Mouse (Mus musculus) spleen, adult 2 months (tissue): ENCODE measurements around the gene Anks1. TPM values are rescaled to one million over a fixed set of nuclear protein-coding genes. Genes with fewer than 3 reads are reported as not detected.

Experiments
- DNase-seq, 2 experiments: peaks; one replicate each; pipeline versions ENCODE4 v3.0.0 to v3.0.0-alpha.2; 2012 to 2021; ENCODE audit warnings: low spot score in 2 of 2, low read depth in 1 of 2
- H3K27ac ChIP-seq: fragments of 200-500 bp; 2 replicates; pipeline ENCODE4 v1.5.1; 2012; ENCODE audit warnings: low read length, inconsistent platforms; ENCODE audit not compliant: insufficient read depth
- H3K27me3 ChIP-seq: fragments of 200-500 bp; 2 replicates; pipeline ENCODE4 v1.6.1; 2012; ENCODE audit warnings: mild to moderate bottlenecking, moderate library complexity, low read length, inconsistent platforms; ENCODE audit not compliant: control insufficient read depth, insufficient read depth
- H3K36me3 ChIP-seq: fragments of 200-500 bp; 2 replicates; pipeline ENCODE4 v1.6.1; 2012; ENCODE audit warnings: mild to moderate bottlenecking, low read length, inconsistent platforms; ENCODE audit not compliant: control insufficient read depth, insufficient read depth
- H3K4me1 ChIP-seq: fragments of 200-500 bp; 2 replicates; pipeline ENCODE4 v1.6.1; 2011; ENCODE audit warnings: inconsistent platforms; ENCODE audit not compliant: control insufficient read depth, insufficient read depth, insufficient read length
- H3K4me3 ChIP-seq: fragments of 200-500 bp; 2 replicates; pipeline ENCODE4 v1.5.1; 2011; ENCODE audit warnings: mild to moderate bottlenecking, inconsistent platforms; ENCODE audit not compliant: insufficient read depth, insufficient read length; ENCODE audit errors: extremely low read depth
- CTCF ChIP-seq: fragments of 200-500 bp; IDR thresholded peaks from 2 replicates; pipeline ENCODE4 v1.5.1; 2011; ENCODE audit warnings: mild to moderate bottlenecking, inconsistent platforms; ENCODE audit not compliant: insufficient read depth, insufficient read length, insufficient replicate concordance; ENCODE audit errors: extremely low read depth
- POLR2A ChIP-seq: fragments of 200-500 bp; IDR thresholded peaks from 2 replicates; pipeline ENCODE4 v1.6.1; 2011; ENCODE audit warnings: low read depth, low read length, inconsistent platforms
- WGBS: fragments of 180-500 bp; shearing (Covaris S2); methylation state at CpG from one replicate; pipeline ENCODE4 v1.1.7; 2018; 5-methylcytosine and 5-hydroxymethylcytosine counted together
- polyA plus RNA-seq: library from polyadenylated mRNA; depleted of rRNA; stranded (reverse); fragments of >200 nt; gene quantifications from 2 replicates; pipeline ENCODE4 v1.2.3, GENCODE M21; 2012; rRNA removed

Anks1 gene
- polyA plus RNA-seq: 25.9 and 27.1 TPM in 2 replicates

DNA sequence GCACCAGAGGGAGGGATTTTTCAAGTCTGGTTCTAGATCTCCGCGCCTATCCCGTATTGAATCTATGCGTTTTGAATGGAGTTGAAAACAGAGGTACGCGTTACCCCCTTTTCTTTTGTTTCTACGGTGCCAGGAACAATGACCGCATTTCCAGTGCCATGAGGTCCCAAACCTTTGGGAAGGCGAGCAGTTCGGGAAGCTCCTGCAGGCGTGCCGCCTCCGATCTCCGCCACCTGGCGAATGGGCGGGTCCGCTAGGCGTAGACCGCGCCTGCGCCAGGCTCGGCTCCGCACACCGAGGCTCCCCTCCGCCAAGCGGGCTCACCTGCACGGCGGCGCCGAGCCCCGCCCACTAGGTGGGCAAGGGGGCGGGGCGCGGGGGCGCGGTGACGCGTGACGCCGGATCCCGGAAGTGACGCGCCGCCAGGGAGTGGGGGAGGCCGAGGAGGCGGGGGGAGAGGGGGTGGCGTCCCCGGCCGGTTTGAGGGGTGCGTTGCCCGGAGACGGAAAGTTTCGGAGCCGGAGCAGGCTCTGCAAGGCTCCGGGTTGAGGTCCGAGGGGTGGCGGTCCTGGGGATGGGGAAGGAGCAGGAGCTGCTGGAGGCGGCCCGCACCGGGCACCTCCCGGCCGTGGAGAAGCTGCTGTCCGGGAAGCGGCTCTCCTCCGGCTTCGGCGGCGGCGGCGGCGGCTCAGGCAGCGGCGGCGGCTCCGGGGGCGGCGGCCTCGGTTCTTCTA is at the start of gene Anks1:
TSS of gene Anks1 (plus strand) at position 419 of the 734 bp plus-strand sequence.
- Histone ChIP-seq H3K27ac (peak within 1 kb of the TSS; percentile 85), H3K36me3 (no peaks in the 10 kb centered on the region), H3K4me3 (peak within 1 kb of the TSS; percentile 89), H3K4me1 (peaks cover 5% of the 10 kb centered on the region), H3K27me3 (no peaks in the 10 kb centered on the region)
- TF ChIP-seq POLR2A (no peak; the same call in 1 of the 2 replicates), CTCF (no peak)
- WGBS: under 1% methylated on average over 76 of the region's 78 CpGs
- DNase-seq: peak; percentile 67 to 77

DNA sequence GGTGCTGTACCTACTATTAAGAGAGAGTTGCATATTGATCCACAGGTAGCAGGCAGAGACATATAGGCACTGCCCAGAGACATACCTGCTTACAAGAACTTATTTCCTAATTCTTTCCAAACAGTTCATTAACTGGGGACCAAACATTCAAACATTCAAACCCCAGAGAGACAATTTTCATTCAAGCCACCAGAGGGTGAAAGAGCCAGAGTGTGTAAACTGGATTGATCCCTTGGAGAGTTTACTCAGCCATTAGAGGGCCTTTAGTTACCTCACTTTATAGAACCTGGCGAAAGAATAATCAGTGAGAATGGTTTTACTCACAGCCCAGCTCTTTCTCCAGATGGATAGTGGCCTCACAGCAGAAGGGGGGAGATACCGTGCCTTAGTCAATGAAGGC is 43.6 kb upstream of the Anks1 start:
- WGBS: 90% methylated on average over 2 of the region's 2 CpGs
- DNase-seq: no peak
- no peaks in the 10 kb centered on the region for H3K4me1 ChIP-seq
- H3K4me3 ChIP-seq: no peak overlapping the region
- TF ChIP-seq CTCF (no peak), POLR2A (no peak)
- no peaks in the 10 kb centered on the region for H3K27me3 ChIP-seq
- H3K36me3 ChIP-seq: no peaks in the 10 kb centered on the region
- no peak overlapping the region for H3K27ac ChIP-seq

DNA sequence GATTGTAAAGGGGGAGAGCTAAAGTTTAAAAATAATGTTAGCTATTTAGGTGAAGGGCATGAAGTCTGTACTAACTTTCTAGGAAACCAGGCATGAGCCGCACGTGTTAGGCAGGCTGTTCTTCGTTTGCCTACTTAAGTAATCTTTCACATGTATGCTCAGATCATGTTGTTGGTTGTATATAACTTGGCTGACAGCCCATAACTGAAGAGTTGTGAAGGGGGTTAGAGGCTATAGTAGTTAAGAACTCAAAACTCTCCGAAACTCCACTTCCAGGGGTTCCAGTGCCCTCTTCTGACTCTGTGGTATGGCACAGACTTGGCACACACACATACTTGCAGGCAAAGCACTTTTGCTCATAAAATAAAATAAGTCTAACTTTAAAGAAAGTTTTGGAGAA is 42.4 kb upstream of the Anks1 start:
- Histone ChIP-seq H3K27me3 (no peaks in the 10 kb centered on the region), H3K36me3 (no peaks in the 10 kb centered on the region), H3K27ac (no peak overlapping the region), H3K4me3 (no peak overlapping the region), H3K4me1 (no peaks in the 10 kb centered on the region)
- whole genome bisulfite sequencing: 86% methylated on average over 4 of the region's 4 CpGs
- no peak for TF ChIP-seq POLR2A
- TF ChIP-seq CTCF: no peak
- no peak for DNase-seq

DNA sequence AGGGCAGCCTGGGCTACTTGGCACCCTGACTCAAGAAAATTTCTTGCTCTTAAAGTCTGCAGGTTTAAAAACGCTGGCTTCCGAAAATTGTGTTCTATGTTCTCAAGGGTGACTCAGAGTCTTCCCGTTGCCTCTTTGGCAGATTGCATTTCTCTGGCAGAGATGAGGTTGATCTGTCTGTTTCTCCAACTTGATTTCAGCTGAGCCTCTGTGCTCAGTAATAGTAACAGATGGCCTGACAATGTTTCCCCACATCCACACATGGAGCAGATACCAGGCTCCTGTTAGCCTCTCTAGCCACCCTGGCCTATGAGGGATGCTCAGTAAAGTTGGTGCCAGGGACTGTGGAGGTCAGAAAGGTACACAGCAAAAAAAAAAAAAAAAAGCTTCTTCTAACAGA is 37.3 kb upstream of the Anks1 start:
- no peak for DNase-seq
- Histone ChIP-seq H3K36me3 (no peaks in the 10 kb centered on the region), H3K27me3 (no peaks in the 10 kb centered on the region), H3K27ac (no peak overlapping the region), H3K4me3 (no peak overlapping the region), H3K4me1 (no peaks in the 10 kb centered on the region)
- no peak for TF ChIP-seq CTCF
- no peak for TF ChIP-seq POLR2A
- WGBS: 87% methylated on average over 3 of the region's 3 CpGs

DNA sequence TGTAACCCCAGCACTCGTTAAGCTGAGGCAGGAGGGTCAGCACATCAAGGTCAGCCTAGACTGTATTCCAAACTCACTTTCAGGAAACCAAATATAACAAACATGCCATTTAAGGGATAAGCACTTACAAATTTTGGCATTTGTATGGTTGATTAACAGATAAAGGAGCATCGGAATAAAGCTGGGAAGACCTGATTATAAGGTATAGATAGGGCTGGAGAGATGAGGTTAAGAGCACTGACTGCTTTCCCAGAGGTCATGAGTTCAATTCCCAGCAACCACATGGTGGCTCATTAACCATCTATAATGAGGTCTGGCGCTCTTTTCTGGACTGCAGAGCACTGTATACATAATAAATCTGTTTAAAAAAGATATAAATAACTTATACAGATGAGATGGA is 35.5 kb upstream of the Anks1 start:
- no peak for TF ChIP-seq CTCF
- TF ChIP-seq POLR2A: no peak
- no peak for DNase-seq
- 80% methylated on average over 3 of the region's 3 CpGs for WGBS

DNA sequence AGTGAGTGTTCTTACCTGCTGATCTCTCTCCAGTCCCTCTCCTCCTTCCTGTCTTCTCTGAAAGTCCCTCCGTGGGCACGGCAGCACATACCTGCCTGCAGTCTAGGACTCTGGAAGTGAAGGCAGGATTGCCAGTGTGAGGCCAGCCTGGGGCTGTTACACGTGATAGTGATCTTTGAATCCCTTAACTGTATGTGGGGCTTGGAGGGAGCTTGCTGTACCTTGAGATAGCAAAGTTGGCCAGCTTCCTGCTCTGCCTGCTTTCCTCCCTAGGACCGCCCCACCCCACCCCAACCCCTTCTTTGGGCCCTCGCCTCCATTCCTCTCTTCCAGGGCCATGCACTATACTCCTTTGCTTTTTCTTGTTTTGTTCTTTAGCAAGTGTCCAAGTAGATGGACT is 34.6 kb upstream of the Anks1 start:
- TF ChIP-seq POLR2A (no peak), CTCF (no peak)
- Histone ChIP-seq H3K4me3 (no peak overlapping the region), H3K4me1 (no peaks in the 10 kb centered on the region), H3K27ac (no peak overlapping the region), H3K36me3 (no peaks in the 10 kb centered on the region), H3K27me3 (no peaks in the 10 kb centered on the region)
- 59% methylated on average over 5 of the region's 5 CpGs for WGBS
- no peak for DNase-seq

More for the DNA sequence above, 35.5 kb upstream of the Anks1 start:
- Histone ChIP-seq H3K27me3 (no peaks in the 10 kb centered on the region), H3K27ac (no peak overlapping the region), H3K36me3 (no peaks in the 10 kb centered on the region), H3K4me1 (no peaks in the 10 kb centered on the region), H3K4me3 (no peak overlapping the region)

DNA sequence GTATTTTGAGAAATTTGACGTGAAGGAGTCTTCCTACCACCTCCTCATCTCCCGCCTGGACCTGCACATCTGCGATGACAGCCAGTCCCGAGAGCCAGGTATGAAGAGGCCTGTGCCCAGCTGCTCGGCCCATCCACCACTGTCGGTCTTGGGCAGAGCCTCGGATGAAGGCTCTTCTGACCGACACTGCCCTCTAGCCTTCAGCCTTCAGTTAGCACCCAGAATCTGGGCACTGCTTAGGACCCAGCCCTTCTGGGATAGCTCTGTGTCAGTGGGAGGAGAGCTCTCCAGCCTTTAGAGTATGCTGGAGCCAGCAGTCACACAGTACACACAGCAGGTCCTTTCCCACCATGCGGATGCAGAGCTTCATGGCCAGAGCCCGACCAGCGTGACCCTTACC is 27.6 kb upstream of the Anks1 start:
- H3K27ac ChIP-seq: no peak overlapping the region
- no peak for DNase-seq
- no peaks in the 10 kb centered on the region for H3K4me1 ChIP-seq
- peaks cover 2% of the 10 kb centered on the region; the same call in 1 of the 2 replicates for H3K36me3 ChIP-seq
- H3K27me3 ChIP-seq: no peaks in the 10 kb centered on the region
- 87% methylated on average over 11 of the region's 11 CpGs for WGBS
- H3K4me3 ChIP-seq: no peak overlapping the region
- TF ChIP-seq CTCF (no peak), POLR2A (no peak)
